Mouse (Mus musculus): ENCODE results near the gene Fip1l1. TPM values are rescaled to one million over a fixed set of nuclear protein-coding genes. Genes with fewer than 3 reads are reported as not detected.
A peak's percentile ranks its signal among the peaks of the same experiment; 100 is the strongest.

Gene Fip1l1
- polyA plus RNA-seq, 1 experiment from 2014 or later = 119 TPM

- no peak overlapping the region for H3K4me3 ChIP-seq
- H3K27me3 ChIP-seq (replicated peaks; ENCODE audit: low read depth, poor library complexity, severe bottlenecking) = no peaks in the 10 kb centered on the region
- H3K9me3 ChIP-seq = no peaks in the 10 kb centered on the region
- H3K27ac ChIP-seq (replicated peaks) = no peak overlapping the region
- DNase-seq (ENCODE audit: low spot score) = no peak
- WGBS = 91% methylated on average over 5 of the region's 5 CpGs
- peaks cover 99% of the 10 kb centered on the region for H3K36me3 ChIP-seq (replicated peaks)
- peaks cover 21% of the 10 kb centered on the region for H3K4me1 ChIP-seq
These were observed 56.2 kb downstream of the Fip1l1 start for GRCm38 (mm10) chr5:74591413-74591812.

- WGBS = 39% methylated on average over 8 of the region's 8 CpGs
- peak; percentile 77 for DNase-seq (ENCODE audit: low spot score)
- peaks cover 100% of the 10 kb centered on the region for H3K36me3 ChIP-seq (replicated peaks)
These were observed 57.9 kb downstream of the Fip1l1 start for GRCm38 (mm10) chr5:74593147-74593546.

GRCm38 (mm10) chr5:74600010-74600409 lies 64.8 kb downstream of the Fip1l1 start:
- no peak for DNase-seq (ENCODE audit: low spot score)
- Histone ChIP-seq H3K27ac (replicated peaks) (no peak overlapping the region), H3K36me3 (replicated peaks) (peaks cover 51% of the 10 kb centered on the region), H3K4me1 (0 out of 2 replicates have a peak, but pooled peaks cover 2% of the 10 kb centered on the region), H3K27me3 (replicated peaks; ENCODE audit: low read depth, poor library complexity, severe bottlenecking) (no peaks in the 10 kb centered on the region), H3K9me3 (no peaks in the 10 kb centered on the region), H3K4me3 (no peak overlapping the region)
- 79% methylated on average over 5 of the region's 5 CpGs for WGBS

More at GRCm38 (mm10) chr5:74593147-74593546, 57.9 kb downstream of the Fip1l1 start:
- H3K27me3 ChIP-seq (replicated peaks; ENCODE audit: low read depth, poor library complexity, severe bottlenecking) = no peaks in the 10 kb centered on the region
- H3K27ac ChIP-seq (replicated peaks) = no peak overlapping the region
- no peak overlapping the region for H3K4me3 ChIP-seq
- H3K9me3 ChIP-seq = no peaks in the 10 kb centered on the region
- peaks cover 21% of the 10 kb centered on the region for H3K4me1 ChIP-seq

- Histone ChIP-seq H3K27ac (replicated peaks) (no peak overlapping the region), H3K9me3 (no peaks in the 10 kb centered on the region), H3K36me3 (replicated peaks) (peaks cover 40% of the 10 kb centered on the region), H3K27me3 (replicated peaks; ENCODE audit: low read depth, poor library complexity, severe bottlenecking) (no peaks in the 10 kb centered on the region), H3K4me1 (0 out of 2 replicates have a peak, but pooled peaks cover 2% of the 10 kb centered on the region), H3K4me3 (no peak overlapping the region)
- DNase-seq (ENCODE audit: low spot score) = no peak
- WGBS = 89% methylated on average over 3 of the region's 3 CpGs
These were observed 65.9 kb downstream of the Fip1l1 start for GRCm38 (mm10) chr5:74601171-74601570.

- 87% methylated on average over 6 of the region's 6 CpGs for WGBS
- DNase-seq (ENCODE audit: low spot score) = no peak
These were observed 66.7 kb downstream of the Fip1l1 start for GRCm38 (mm10) chr5:74601965-74602364.

GRCm38 (mm10) chr5:74602371-74602770 lies 67.1 kb downstream of the Fip1l1 start:
- DNase-seq (ENCODE audit: low spot score) = no peak
- H3K9me3 ChIP-seq = no peaks in the 10 kb centered on the region
- 0 out of 2 replicates have a peak, but pooled peaks cover 2% of the 10 kb centered on the region for H3K4me1 ChIP-seq
- 86% methylated on average over 10 of the region's 10 CpGs for WGBS
- H3K4me3 ChIP-seq = no peak overlapping the region
- H3K27ac ChIP-seq (replicated peaks) = no peak overlapping the region
- H3K36me3 ChIP-seq (replicated peaks) = peaks cover 28% of the 10 kb centered on the region
- no peaks in the 10 kb centered on the region for H3K27me3 ChIP-seq (replicated peaks; ENCODE audit: low read depth, poor library complexity, severe bottlenecking)

More at GRCm38 (mm10) chr5:74601965-74602364, 66.7 kb downstream of the Fip1l1 start:
- no peak overlapping the region for H3K27ac ChIP-seq (replicated peaks)
- H3K36me3 ChIP-seq (replicated peaks) = peaks cover 32% of the 10 kb centered on the region
- H3K4me1 ChIP-seq = 0 out of 2 replicates have a peak, but pooled peaks cover 2% of the 10 kb centered on the region
- H3K27me3 ChIP-seq (replicated peaks; ENCODE audit: low read depth, poor library complexity, severe bottlenecking) = no peaks in the 10 kb centered on the region
- no peaks in the 10 kb centered on the region for H3K9me3 ChIP-seq
- H3K4me3 ChIP-seq = no peak overlapping the region

- no peak for DNase-seq (ENCODE audit: low spot score)
- 0 out of 2 replicates have a peak, but pooled peaks cover 2% of the 10 kb centered on the region for H3K4me1 ChIP-seq
- H3K4me3 ChIP-seq = no peak overlapping the region
- H3K36me3 ChIP-seq (replicated peaks) = peaks cover 18% of the 10 kb centered on the region
- 71% methylated on average over 4 of the region's 4 CpGs for WGBS
- peak overlapping the region; percentile 30; the same call in 1 of the 2 replicates for H3K27ac ChIP-seq (replicated peaks)
- no peaks in the 10 kb centered on the region for H3K9me3 ChIP-seq
- no peaks in the 10 kb centered on the region for H3K27me3 ChIP-seq (replicated peaks; ENCODE audit: low read depth, poor library complexity, severe bottlenecking)
These were observed 68.1 kb downstream of the Fip1l1 start for GRCm38 (mm10) chr5:74603306-74603705.

- WGBS = 86% methylated on average over 8 of the region's 8 CpGs
These were observed 71.0 kb downstream of the Fip1l1 start for GRCm38 (mm10) chr5:74606213-74606612.

GRCm38 (mm10) chr5:74610511-74610910 lies 75.3 kb downstream of the Fip1l1 start:
- no peak for DNase-seq (ENCODE audit: low spot score)
- Histone ChIP-seq H3K27ac (replicated peaks) (no peak overlapping the region), H3K9me3 (no peaks in the 10 kb centered on the region), H3K27me3 (replicated peaks; ENCODE audit: low read depth, poor library complexity, severe bottlenecking) (no peaks in the 10 kb centered on the region), H3K4me1 (peaks cover 11% of the 10 kb centered on the region), H3K36me3 (replicated peaks) (no peaks in the 10 kb centered on the region), H3K4me3 (no peak overlapping the region)
- WGBS = 92% methylated on average over 10 of the region's 10 CpGs

More at GRCm38 (mm10) chr5:74606213-74606612, 71.0 kb downstream of the Fip1l1 start:
- H3K9me3 ChIP-seq = no peaks in the 10 kb centered on the region
- H3K27me3 ChIP-seq (replicated peaks; ENCODE audit: low read depth, poor library complexity, severe bottlenecking) = no peaks in the 10 kb centered on the region
- 0 out of 2 replicates have a peak, but pooled peaks cover 2% of the 10 kb centered on the region for H3K4me1 ChIP-seq
- H3K27ac ChIP-seq (replicated peaks) = no peak overlapping the region
- H3K4me3 ChIP-seq = no peak overlapping the region
- no peaks in the 10 kb centered on the region for H3K36me3 ChIP-seq (replicated peaks)
- no peak for DNase-seq (ENCODE audit: low spot score)

- H3K4me1 ChIP-seq = peaks cover 23% of the 10 kb centered on the region
- no peak overlapping the region for H3K4me3 ChIP-seq
- DNase-seq (ENCODE audit: low spot score) = no peak
- 92% methylated on average over 5 of the region's 5 CpGs for WGBS
- no peaks in the 10 kb centered on the region for H3K27me3 ChIP-seq (replicated peaks; ENCODE audit: low read depth, poor library complexity, severe bottlenecking)
- H3K36me3 ChIP-seq (replicated peaks) = no peaks in the 10 kb centered on the region
- H3K27ac ChIP-seq (replicated peaks) = no peak overlapping the region
- H3K9me3 ChIP-seq = no peaks in the 10 kb centered on the region
These were observed 77.5 kb downstream of the Fip1l1 start for GRCm38 (mm10) chr5:74612713-74613112.

GRCm38 (mm10) chr5:74613491-74614151 lies 78.4 kb downstream of the Fip1l1 start:
- H3K27ac ChIP-seq (replicated peaks) = peak overlapping the region; percentile 68
- no peaks in the 10 kb centered on the region for H3K36me3 ChIP-seq (replicated peaks)
- DNase-seq (ENCODE audit: low spot score) = no peak
- WGBS = 73% methylated on average over 18 of the region's 18 CpGs
- no peaks in the 10 kb centered on the region for H3K9me3 ChIP-seq
- no peak overlapping the region for H3K4me3 ChIP-seq
- no peaks in the 10 kb centered on the region for H3K27me3 ChIP-seq (replicated peaks; ENCODE audit: low read depth, poor library complexity, severe bottlenecking)
- H3K4me1 ChIP-seq = peaks cover 31% of the 10 kb centered on the region

GRCm38 (mm10) chr5:74617816-74618572 lies 82.7 kb downstream of the Fip1l1 start:
- H3K4me3 ChIP-seq = no peak overlapping the region
- peak overlapping the region; percentile 78 for H3K27ac ChIP-seq (replicated peaks)
- no peaks in the 10 kb centered on the region for H3K27me3 ChIP-seq (replicated peaks; ENCODE audit: low read depth, poor library complexity, severe bottlenecking)
- 56% methylated on average over 13 of the region's 13 CpGs for WGBS
- H3K36me3 ChIP-seq (replicated peaks) = no peaks in the 10 kb centered on the region
- H3K4me1 ChIP-seq = peaks cover 53% of the 10 kb centered on the region
- H3K9me3 ChIP-seq = no peaks in the 10 kb centered on the region
- DNase-seq (ENCODE audit: low spot score) = no peak

Measured in embryonic facial prominence, embryonic 10.5 days (tissue).